Mouse (Mus musculus): Measurements from ENCODE around the gene Ubr7. TPM values are rescaled to one million over a fixed set of nuclear protein-coding genes. Genes with fewer than 3 reads are reported as not detected.

The Ubr7 gene
- total RNA-seq (2021): 10 to 100 TPM; 30.9 to 31.3 TPM

DNA sequence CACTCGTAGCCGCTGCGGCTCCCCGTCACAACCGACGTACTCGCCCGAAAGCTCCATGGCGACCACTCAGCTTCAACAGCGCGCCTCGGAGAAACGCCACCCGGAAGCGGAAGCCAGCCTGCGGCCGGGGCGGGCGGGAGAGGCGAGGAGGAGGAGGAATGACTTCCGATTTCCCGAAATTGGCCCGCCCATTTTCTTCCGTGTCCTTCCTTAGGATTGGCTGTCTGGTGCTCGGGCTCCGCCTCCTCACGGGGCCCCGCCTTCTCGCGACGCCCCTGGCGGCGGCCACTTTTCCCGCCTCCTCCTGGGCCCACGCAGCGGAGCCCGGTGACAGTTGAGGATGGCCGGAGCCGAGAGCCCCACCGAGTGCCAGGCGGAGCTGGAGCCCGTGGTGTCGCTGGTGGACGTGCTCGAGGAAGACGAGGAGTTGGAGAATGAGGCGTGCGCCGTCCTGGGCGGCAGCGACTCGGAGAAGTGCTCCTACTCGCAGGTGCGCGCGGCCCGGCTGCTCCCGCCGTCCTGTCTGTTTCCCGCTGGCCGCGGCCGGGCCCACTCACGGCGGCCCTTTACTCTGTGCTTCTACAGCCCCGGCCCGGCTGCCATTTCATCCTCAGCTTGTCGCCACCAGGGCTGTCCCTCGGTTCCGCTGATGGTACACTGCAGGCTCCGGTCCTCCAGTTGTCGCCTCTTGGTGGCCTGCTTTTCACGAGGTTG is at the start of gene Ubr7, which contains the start of the genes Gm28051 and Gon7:
Ubr7 (plus strand) TSS at position 279 of the 714 bp plus-strand sequence.
Gm28051 (minus strand) TSS at position 77 of the 714 bp plus-strand sequence.
Gon7 (minus strand) TSS at position 115 of the 714 bp plus-strand sequence.
- intact Hi-C loops (cut with DNase I): no loop called here
- DNase-seq: peak; percentile 97

DNA sequence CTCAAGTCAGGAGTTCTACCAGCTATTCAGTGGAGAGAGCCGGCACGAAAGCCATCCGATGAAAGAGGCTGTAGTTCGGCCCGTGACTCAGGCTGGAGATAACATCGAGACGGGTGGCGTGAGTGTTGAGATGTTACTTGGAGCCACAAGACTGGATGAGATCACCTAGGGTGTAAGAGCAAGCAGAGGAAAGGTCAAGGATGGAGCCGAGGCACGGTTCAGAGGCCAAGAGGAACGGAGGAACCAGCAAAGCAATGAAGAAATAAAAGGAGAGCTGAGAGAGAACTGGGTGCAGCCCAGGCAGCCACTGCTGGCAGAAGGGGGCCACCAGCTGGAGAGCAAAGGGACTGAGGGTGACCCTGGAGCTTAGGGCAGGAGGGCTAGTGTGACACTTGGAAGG is 49.5 kb upstream of the Ubr7 start:
- intact Hi-C loops (cut with DNase I): no loop called here
- DNase-seq: no peak

DNA sequence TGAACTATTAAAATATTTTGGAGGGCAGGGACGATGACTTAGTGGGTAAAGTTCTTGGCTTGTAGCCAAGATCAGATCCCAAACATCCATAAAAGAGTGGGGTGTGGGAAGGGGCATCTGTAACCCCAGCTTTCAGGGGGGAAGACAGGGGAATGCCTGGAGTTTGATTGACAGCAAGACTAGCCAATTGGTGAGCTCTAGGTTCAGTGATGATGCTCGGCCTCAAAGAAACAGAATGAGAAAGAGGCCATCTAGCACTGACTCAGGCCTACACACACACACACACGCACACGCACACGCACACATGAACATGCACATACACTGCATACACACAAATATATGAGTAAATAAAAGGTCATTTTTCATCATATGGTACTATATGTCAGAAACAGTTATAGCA is 47.9 kb upstream of the Ubr7 start:
- intact Hi-C loops (cut with DNase I): loop anchor here (10.0 kb wide), 1 partner anchor 215 kb away; no protein-coding TSS in a partner anchor

DNA sequence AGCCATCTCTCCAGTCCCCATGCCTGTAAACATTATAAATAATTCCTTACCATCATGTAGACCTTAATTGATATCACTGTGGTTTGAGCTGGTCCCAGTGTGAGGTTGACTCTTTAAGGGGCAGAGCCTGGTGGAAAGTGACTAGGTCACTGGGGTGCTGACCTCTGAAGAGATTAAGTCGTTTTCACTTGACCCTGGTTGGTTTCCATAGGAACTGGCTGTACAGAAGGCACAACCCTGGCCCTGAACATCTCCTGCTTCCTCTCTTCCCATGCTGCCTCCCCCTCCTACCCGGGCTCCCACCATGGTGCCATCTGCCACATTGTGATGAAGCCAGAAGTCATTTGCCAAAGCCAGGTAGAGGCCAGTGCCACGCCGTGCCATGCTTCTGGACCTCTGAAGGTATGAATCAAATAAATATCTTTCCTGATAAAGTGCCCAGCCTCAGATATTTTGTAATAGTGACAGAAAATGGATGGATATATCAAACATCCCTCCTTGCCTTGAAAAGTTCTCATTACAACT is 46.9 kb upstream of the Ubr7 start:
- DNase-seq: no peak
- intact Hi-C loops (cut with DNase I): loop anchor here (10.0 kb wide), 1 partner anchor 216 kb away; no protein-coding TSS in a partner anchor

More for the DNA sequence above, 47.9 kb upstream of the Ubr7 start:
- no peak for DNase-seq

DNA sequence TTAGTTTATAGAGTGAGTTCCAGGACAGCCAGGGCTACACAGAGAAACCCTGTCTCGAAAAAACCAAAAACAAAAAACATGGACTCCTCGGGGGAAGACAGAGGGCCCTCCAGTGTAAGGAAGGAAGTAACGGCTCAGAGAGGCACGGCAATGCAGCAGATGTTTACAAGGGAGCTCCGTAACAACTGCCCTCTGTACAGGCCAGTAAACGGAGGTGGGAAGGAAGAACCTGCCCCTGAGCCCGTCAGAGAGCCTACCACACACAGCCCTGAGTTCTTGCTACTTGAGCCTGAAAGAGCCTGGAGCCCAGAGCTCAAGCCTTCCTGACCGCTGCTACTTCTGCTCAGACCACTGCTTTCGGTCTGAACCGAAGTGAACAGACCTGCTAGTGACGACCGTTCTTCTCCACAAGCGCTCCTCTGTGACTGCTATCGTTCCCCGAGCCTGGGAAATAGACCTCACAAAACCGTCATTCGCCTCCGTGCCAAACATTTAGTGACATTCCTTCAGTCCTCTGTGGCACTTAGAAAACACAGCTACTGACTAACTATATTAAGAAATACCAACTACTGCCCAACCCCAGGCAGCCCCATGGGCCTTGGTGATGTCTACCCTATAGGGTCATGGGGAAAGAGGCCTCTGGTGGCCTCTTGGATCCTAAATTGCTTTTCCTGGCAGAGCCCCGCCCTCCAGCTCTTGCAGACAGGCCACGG is 44.5 kb upstream of the Ubr7 start:
- intact Hi-C loops (cut with DNase I): loop anchor here (10.0 kb wide), 1 partner anchor 219 kb away; no protein-coding TSS in a partner anchor

DNA sequence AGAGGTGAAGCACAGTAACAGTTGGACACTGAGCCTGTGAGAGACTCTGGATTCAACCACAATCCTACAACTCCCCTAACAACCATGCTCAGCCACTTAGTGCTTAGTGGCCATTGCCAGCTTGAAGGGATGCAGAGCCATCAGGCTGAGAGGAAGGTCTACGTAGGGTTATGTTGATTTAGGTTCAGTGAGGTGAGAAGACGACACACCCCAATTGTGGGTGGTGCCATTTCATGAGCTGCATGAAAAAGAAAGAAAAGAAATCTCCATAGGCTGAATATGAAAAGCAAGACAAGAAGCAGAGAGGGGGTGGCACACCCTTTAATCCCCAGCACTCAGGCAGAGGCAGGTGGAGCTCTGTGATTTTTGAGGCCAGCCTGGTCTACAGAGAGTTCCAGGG is 43.7 kb upstream of the Ubr7 start:
- intact Hi-C loops (cut with DNase I): loop anchor here (10.0 kb wide), 1 partner anchor 219 kb away; no protein-coding TSS in a partner anchor
- DNase-seq: no peak

More for the DNA sequence above, 44.5 kb upstream of the Ubr7 start:
- DNase-seq: no peak

DNA sequence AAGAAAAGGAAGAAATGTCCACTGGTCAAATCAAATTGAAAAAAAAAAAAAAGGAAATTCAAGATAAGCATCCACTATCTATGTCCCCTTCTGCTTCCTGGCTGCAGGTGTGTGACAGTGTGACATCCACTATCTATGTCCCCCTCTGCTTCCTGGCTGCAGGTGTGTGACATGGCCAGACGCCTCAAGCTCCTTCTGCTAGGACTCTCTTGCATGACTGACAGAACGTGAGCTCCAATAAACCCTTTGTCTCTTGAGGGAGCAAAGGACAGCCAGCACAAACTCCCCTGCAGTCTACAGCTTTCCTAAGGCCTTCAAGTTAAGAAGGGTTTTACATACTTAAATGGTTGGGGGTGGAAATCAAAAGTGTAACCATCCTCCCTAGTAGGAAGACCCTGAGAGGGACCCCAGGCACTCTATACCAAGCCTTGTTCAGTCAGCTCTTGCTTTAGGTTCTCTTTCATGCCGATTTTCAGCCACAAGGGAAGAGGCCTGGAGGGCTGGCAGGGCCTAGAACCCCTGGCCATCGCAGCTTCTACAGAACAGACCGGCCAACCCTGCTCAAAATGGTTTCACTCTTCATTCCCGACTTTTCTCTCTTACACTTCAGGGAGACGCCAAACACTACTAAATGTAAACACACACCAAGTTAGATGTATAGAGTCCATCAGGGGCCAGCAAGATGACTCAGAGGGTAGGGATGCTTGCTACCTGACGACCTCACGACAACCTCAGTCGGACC is 42.9 kb upstream of the Ubr7 start:
- intact Hi-C loops (cut with DNase I): loop anchor here (10.0 kb wide), 1 partner anchor 220 kb away; no protein-coding TSS in a partner anchor
- no peak for DNase-seq

DNA sequence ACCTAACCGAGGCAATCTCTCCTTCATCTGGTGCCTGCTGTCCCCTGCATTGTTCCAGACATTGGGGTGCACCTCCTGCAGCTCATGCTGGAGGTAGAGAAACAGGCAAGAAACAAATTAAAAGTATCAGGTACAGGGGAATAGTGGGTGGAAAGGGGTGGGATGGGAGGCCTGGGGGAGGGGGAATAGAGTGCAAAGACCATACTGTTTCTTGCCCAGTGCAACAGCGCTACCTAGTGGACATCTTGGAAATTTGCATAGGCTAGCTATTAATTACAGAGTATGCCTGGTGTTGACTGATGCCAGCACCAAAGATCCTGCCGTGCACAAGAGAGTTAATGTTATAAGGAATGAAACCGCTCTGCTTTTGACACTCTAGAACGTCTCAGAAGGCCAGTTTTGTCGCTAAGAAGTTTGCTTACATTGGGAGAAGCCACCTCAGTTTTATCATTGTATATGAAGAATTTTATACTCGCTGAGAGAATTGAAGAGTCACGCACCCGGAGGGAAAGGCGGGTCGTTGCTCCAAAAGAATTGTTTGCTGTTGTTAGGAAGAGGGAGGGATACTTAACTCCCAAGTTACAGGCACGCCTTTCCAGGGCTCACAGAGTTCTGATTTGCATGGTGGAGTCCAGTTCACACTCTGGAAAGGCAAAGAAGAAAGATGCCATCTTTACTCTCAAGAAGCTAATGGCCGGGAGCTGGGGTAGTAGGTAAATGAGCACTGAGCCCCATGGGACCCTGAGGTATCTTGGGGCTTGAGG is 38.0 kb upstream of the Ubr7 start:
- intact Hi-C loops (cut with DNase I): loop anchor here (10.0 kb wide), 1 partner anchor 225 kb away; no protein-coding TSS in a partner anchor
- DNase-seq: peak; percentile 66

DNA sequence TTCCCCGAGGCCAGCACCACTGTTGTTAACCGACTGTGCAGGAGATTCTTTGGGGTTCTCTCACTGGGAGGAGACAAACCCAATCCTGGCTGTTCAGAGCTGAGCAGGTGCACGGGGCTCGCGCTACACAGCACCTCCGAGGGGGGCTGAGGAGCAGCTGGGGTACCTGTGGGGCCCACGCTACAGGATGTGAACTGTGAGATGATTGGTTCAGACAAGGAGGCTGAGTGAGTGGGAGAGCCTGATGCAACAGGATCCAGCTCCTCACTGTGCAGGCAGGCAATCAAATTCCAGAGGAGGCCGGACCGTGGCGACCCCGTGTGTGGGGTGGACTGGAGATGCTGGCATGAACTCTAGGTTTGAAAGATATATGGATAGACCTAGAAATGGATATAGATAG is 35.3 kb upstream of the Ubr7 start:
- intact Hi-C loops (cut with DNase I): no loop called here
- no peak for DNase-seq

DNA sequence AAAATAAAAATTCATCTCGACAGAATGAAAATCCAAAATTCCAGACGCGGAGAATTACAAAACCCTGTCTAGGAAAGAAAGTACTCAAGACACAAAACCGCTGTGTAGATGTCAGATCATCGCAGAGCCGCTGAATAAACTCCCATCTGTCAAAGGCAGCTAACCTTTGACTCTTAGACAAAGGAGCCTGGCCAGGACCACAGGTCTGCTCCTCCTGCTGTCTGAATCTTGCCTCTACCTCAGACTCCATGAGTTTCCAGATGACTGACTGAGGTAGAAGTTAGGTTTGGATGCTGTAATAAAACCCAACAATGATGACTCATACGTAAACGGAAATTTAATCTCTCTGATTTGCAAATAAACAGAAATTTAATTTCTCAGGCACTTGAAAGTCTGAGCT is 34.8 kb upstream of the Ubr7 start:
- no peak for DNase-seq
- intact Hi-C loops (cut with DNase I): no loop called here

DNA sequence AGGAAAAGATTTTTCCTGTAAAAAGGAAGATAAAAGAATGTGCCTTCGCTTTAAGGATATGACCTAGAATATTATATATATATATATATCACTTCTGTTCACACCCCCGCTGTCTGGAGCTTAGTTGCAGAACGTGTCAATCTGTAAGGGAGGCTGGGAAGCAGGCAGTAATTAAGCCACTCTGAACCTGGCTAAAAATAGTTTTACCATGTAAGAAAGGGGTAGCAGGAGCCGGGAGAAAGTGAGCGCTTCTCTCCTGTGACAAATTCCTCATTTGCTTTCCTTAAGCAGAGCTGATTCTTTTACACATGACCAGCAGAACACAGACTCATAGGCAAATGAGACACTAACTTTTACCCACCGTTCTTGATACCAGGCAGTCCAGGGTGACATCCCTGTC is 33.9 kb upstream of the Ubr7 start:
- no peak for DNase-seq
- intact Hi-C loops (cut with DNase I): no loop called here

DNA sequence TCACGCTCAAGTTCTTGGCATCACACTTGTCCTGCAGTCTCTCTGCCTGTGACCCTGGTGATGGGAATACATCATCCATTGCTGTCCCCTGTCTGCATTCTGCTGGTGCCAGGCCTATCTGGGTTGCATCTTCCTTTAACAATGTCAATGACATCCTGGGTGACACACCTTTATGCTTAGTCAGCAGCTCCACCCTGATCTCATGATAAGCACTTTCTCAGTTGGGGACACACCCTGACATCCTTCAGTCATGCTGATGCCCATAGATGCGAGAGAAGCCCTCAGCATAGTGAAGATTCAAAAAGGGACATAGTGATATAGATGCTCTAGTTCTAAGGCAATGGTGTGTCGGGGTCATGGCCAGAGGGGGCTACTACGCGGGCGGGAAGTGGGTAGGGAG is 32.6 kb upstream of the Ubr7 start:
- intact Hi-C loops (cut with DNase I): no loop called here
- no peak for DNase-seq

DNA sequence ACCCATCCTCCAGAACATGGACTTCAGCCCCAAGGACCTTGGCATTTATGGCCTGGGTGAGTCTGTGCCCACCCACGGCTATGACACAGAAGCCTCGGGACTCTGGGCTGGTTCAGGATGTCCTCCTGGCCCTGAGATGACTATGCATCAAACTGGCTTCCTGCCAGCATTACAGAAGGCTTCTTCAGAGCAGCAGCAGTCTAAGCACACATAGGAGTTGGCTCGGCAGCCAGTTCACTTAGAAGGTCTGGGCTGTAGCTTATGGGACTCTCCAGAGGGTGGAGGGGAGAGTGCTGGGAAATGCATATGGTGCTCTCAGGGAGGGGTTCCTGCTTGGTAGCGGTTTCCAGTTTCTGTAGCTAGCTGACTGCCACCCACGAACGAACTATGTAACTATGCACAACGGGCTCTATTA is 32.0 kb upstream of the Ubr7 start:
- intact Hi-C loops (cut with DNase I): no loop called here
- no peak for DNase-seq

DNA sequence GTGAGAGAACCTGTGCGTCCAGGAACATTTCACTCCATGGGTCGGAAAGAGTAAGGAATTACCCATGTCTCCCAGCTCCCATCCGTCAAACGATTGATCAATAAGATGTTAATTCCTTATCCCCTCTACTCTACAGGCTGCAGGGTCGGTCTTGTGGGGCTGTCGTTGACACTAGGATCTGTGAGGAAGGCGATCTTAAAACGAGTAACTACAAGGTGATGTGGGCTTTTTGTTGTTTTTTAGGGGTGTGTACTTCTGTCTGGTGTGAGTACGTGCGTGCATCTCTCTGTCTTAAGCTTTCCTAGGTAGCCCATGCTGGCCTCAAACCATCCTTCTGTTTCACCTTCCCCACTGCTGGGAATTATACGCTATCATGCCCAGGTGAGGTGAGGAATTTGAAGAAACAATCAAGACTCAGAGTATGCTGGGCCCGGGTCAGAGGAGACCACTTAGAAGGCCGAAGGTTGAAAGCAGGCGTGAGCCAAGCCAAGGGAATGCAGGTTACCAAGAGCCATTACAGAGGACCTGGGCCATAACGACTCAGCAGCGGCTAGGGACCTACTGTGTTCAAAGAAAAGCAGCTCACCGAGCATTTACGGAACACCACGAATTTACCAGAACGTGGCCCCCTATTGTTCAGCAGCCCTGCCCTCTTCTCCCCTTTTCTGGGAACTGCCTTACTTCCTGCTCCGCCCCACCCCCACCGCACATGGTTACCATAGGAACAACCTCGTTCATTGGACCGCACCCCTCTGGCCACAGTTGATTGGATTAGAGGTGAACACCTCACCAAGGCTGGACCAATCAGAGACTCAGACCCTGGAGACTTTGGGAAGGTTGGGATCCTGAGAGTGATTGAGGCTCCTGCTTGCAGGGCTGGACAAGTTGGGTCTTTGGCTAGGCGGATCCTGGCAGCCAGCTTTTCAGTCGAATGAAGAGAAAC is 27.6 kb upstream of the Ubr7 start:
- intact Hi-C loops (cut with DNase I): no loop called here

DNA sequence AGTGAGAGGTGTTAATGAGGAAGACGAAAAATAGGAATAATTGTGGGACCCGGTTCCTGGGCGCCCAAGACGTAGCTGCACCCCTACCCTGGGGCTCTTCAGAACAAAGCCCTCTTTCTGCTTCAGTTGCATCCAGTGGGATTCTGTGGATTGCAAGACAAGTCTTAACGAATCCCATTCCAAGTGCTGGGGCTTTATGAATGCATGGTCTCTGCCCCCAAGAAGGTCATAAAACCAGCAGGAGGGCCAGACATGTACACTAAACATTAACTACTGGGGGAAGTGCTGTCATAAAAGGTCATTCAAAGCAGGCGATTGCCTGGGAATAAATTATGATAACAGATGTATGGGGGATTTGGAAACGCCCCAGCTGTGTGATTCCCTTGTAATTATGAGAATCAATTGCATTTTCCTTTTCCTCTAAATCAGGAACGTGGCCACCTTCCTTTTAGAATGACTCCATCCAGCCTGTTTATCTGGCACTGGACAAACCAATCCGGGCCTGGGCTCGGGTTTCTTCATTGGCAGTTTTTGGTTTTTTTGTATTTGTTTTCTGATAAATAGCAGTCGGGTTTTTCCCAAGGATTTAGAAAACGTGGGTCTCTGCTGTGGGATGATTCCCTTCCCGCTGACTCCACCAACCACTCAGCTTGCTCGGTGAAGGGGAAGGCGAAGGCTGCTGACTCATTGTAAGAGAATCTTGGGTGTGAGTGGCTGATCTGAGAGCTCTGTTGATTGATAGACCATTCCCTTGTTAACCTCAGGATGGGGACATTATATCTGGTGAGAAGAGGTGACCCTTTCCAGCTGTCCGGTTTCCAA is 26.8 kb upstream of the Ubr7 start:
- intact Hi-C loops (cut with DNase I): no loop called here
- no peak for DNase-seq

More for the DNA sequence above, 27.6 kb upstream of the Ubr7 start:
- DNase-seq: peak; percentile 90

DNA sequence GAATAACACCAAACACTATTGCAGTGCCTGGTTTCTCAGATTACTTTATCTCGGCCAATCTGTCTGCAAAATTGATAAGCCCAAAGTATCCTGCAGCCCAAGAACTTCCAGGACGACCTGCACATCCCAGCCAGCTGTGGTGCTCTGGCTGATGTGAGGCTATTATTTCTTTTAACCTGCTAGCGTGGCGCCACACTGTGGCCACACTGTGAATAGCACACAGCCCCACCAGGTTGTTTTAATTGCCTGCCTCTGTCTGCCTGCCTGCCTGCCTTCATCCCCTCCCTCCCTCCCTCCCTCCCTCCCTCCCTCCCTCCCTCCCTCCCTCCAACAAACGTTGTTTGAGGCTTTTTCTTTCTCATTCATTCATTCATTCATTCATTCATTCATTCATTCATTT is 24.4 kb upstream of the Ubr7 start:
- peak; percentile 40 for DNase-seq
- intact Hi-C loops (cut with DNase I): no loop called here

DNA sequence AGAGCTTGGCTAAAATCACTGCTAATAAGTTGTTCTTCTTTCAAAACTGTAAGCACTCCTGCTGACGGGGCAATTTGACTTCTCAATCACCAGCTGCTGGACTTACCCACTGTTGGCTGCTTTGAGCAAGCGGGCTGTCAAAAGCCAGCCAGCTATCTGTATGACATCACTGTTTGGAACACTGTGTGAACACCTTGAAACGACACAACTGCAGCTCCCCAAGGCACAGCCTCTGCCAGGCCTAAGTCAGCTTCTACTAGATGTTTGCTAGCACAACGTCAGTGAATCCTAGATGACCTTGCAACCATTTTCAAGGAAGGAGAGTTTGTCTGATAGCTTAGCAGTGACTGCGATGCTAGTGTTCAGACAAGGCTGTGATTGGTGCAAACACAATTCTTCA is 18.7 kb upstream of the Ubr7 start:
- intact Hi-C loops (cut with DNase I): no loop called here
- no peak for DNase-seq

DNA sequence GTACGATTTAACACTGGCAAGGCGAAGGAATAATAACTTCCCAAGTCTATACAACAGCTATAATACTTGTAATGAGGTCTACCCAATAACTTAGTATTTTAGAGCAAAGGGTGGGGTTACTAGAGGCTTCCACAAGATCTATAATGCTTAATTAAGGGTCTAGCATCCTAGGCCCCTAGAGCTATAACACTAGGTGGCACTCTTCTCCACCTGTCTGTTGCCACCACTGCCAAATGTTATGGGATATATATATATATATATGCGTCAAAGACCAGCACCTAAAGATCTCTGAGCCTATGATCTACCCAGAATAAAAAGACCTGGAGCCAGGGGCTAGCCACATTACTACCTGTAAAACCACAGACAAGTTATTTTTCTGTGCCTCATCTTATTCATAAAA is 17.5 kb upstream of the Ubr7 start:
- intact Hi-C loops (cut with DNase I): no loop called here
- DNase-seq: no peak
